Mouse (Mus musculus) limb, embryonic 10.5 days (tissue): ENCODE measurements around the gene Pusl1. TPM values are rescaled to one million over a fixed set of nuclear protein-coding genes. Genes with fewer than 3 reads are reported as not detected.

Experiments
- microRNA-seq: library from miRNA; unstranded; fragments of <30 nt; microRNA quantifications from one replicate; pipeline ENCODE4, GENCODE M21; 2017
- polyA plus RNA-seq: library from polyadenylated mRNA; unstranded; fragments of >200 nt; fragmentation: Nextera tagmentation; extraction: Ambion mirVana; gene quantifications from 2 replicates; pipeline ENCODE4 v1.2.1, GENCODE M21; 2016

Gene Pusl1
- polyA plus RNA-seq, 1 experiment from 2014 or later: 52.4 TPM

Small RNA genes within 50 kb of the gene (microRNA-seq; reads per million reads assigned to microRNA genes)
- not detected for gene Gm22991

Other genes with a start within 250 kb of the Pusl1 start
- not detected in 2 replicates for gene Gm10563, start 246.4 kb downstream of the Pusl1 start, polyA plus RNA-seq
- gene Mmp23, start 238.4 kb downstream of the Pusl1 start, polyA plus RNA-seq: 8.4 and 10.4 TPM in 2 replicates
- gene Mib2, start 222.6 kb downstream of the Pusl1 start, polyA plus RNA-seq: 18.9 and 25.2 TPM in 2 replicates
- gene Fndc10, start 197.4 kb downstream of the Pusl1 start, polyA plus RNA-seq: 1.5 and 2.6 TPM in 2 replicates
- gene Ssu72, start 187.0 kb downstream of the Pusl1 start, polyA plus RNA-seq: 161 and 163 TPM in 2 replicates
- 0.58 and 0.79 TPM in 2 replicates for gene Tmem240, start 157.0 kb downstream of the Pusl1 start, polyA plus RNA-seq
- 138 and 161 TPM in 2 replicates for gene Atad3a, start 130.7 kb downstream of the Pusl1 start, polyA plus RNA-seq
- 4.7 and 6.6 TPM in 2 replicates for gene Vwa1, start 117.1 kb downstream of the Pusl1 start, polyA plus RNA-seq
- gene Tmem88b, start 105.9 kb downstream of the Pusl1 start, polyA plus RNA-seq: 0.30 and 0.33 TPM in 2 replicates
- 0.18 TPM in 1 of 2 replicates, not detected in the other for gene Ankrd65, start 101.3 kb downstream of the Pusl1 start, polyA plus RNA-seq
- 246 and 297 TPM in 2 replicates for gene Mrpl20, start 88.9 kb downstream of the Pusl1 start, polyA plus RNA-seq
- gene Ccnl2, start 79.3 kb downstream of the Pusl1 start, polyA plus RNA-seq: 174 and 196 TPM in 2 replicates
- gene Aurkaip1, start 60.5 kb downstream of the Pusl1 start, polyA plus RNA-seq: 186 and 204 TPM in 2 replicates
- gene Mxra8, start 52.1 kb downstream of the Pusl1 start, polyA plus RNA-seq: 39.2 and 48.9 TPM in 2 replicates
- gene Dvl1, start 44.4 kb downstream of the Pusl1 start, polyA plus RNA-seq: 3.8 and 4.7 TPM in 2 replicates
- gene Tas1r3, start 28.4 kb downstream of the Pusl1 start, polyA plus RNA-seq: 0.24 and 0.31 TPM in 2 replicates
- gene Cptp, start 22.3 kb downstream of the Pusl1 start, polyA plus RNA-seq: 18.9 and 19.0 TPM in 2 replicates
- gene Ints11, start 22.2 kb downstream of the Pusl1 start, polyA plus RNA-seq: 106 and 107 TPM in 2 replicates
- gene Acap3, start within 50 bp of the Pusl1 start, polyA plus RNA-seq: 20.9 and 25.3 TPM in 2 replicates
- gene Ube2j2, start 52.0 kb upstream of the Pusl1 start, polyA plus RNA-seq: 163 and 168 TPM in 2 replicates
- 23.4 and 24.5 TPM in 2 replicates for gene C1qtnf12, start 70.5 kb upstream of the Pusl1 start, polyA plus RNA-seq
- gene B3galt6, start 100.9 kb upstream of the Pusl1 start, polyA plus RNA-seq: 13.3 and 14.8 TPM in 2 replicates
- gene Sdf4, start 101.1 kb upstream of the Pusl1 start, polyA plus RNA-seq: 143 and 149 TPM in 2 replicates
- gene Tnfrsf4, start 122.1 kb upstream of the Pusl1 start, polyA plus RNA-seq: 0.60 and 0.61 TPM in 2 replicates
- 1.2 and 1.5 TPM in 2 replicates for gene Tnfrsf18, start 134.4 kb upstream of the Pusl1 start, polyA plus RNA-seq
- gene Ttll10, start 167.6 kb upstream of the Pusl1 start, polyA plus RNA-seq: 0.54 and 0.67 TPM in 2 replicates
- gene 9430015G10Rik, start 218.2 kb upstream of the Pusl1 start, polyA plus RNA-seq: 76.0 and 78.5 TPM in 2 replicates
- gene Rnf223, start 238.7 kb upstream of the Pusl1 start, polyA plus RNA-seq: 0.77 and 0.96 TPM in 2 replicates